Mouse (Mus musculus): Measurements from ENCODE around the gene Tmem167b. TPM values are rescaled to one million over a fixed set of nuclear protein-coding genes. Genes with fewer than 3 reads are reported as not detected.

The Tmem167b gene
- total and polyA plus RNA-seq, 2 experiments, result 2.7 to 25.7 TPM

- no peak for TF ChIP-seq POLR2A (IDR thresholded peaks at IDR 0.05; ENCODE audit: extremely low read depth, insufficient read depth, low read length)
- TF ChIP-seq CTCF (IDR thresholded peaks at IDR 0.05; ENCODE audit: low read depth, low read length), result no peak
- no peak overlapping the region for H3K27ac ChIP-seq (replicated peaks; ENCODE audit: insufficient read depth, low read depth, low read length)
- H3K9ac ChIP-seq (ENCODE audit: low read depth, low read length), result no peak overlapping the region
- H3K79me2 ChIP-seq (ENCODE audit: control insufficient read depth, insufficient read depth, low read length), result no peaks in the 10 kb centered on the region
- DNase-seq (ENCODE audit: extremely low read depth, low read depth, low spot score), result no peak
- H3K36me3 ChIP-seq (ENCODE audit: control insufficient read depth, insufficient read depth, low read length), result no peaks in the 10 kb centered on the region
- WGBS, result 59% methylated on average over 9 of the region's 9 CpGs
- H3K4me3 ChIP-seq (ENCODE audit: insufficient read depth, low read depth, low read length), result no peak overlapping the region
- H3K4me1 ChIP-seq (ENCODE audit: control insufficient read depth, insufficient read depth, low read length), result no peaks in the 10 kb centered on the region
- H3K27me3 ChIP-seq (ENCODE audit: control insufficient read depth, insufficient read depth, low read length), result no peaks in the 10 kb centered on the region
These were observed 51.4 kb downstream of the Tmem167b start for GRCm38 (mm10) chr3:108510716-108511483.

GRCm38 (mm10) chr3:108510156-108510555 is 52.1 kb downstream of the Tmem167b start:
- TF ChIP-seq CTCF (IDR thresholded peaks at IDR 0.05; ENCODE audit: low read depth, low read length) (no peak), POLR2A (IDR thresholded peaks at IDR 0.05; ENCODE audit: extremely low read depth, insufficient read depth, low read length) (no peak)
- Histone ChIP-seq H3K79me2 (ENCODE audit: control insufficient read depth, insufficient read depth, low read length) (no peaks in the 10 kb centered on the region), H3K4me3 (ENCODE audit: insufficient read depth, low read depth, low read length) (no peak overlapping the region), H3K27me3 (ENCODE audit: control insufficient read depth, insufficient read depth, low read length) (no peaks in the 10 kb centered on the region), H3K9ac (ENCODE audit: low read depth, low read length) (no peak overlapping the region), H3K4me1 (ENCODE audit: control insufficient read depth, insufficient read depth, low read length) (no peaks in the 10 kb centered on the region), H3K36me3 (ENCODE audit: control insufficient read depth, insufficient read depth, low read length) (no peaks in the 10 kb centered on the region), H3K27ac (replicated peaks; ENCODE audit: insufficient read depth, low read depth, low read length) (no peak overlapping the region)
- 86% methylated on average over 2 of the region's 2 CpGs for WGBS
- DNase-seq (ENCODE audit: extremely low read depth, low read depth, low spot score), result no peak

GRCm38 (mm10) chr3:108508745-108509474 is 53.4 kb downstream of the Tmem167b start:
- no peaks in the 10 kb centered on the region for H3K79me2 ChIP-seq (ENCODE audit: control insufficient read depth, insufficient read depth, low read length)
- no peak overlapping the region for H3K9ac ChIP-seq (ENCODE audit: low read depth, low read length)
- no peak overlapping the region for H3K4me3 ChIP-seq (ENCODE audit: insufficient read depth, low read depth, low read length)
- no peaks in the 10 kb centered on the region for H3K27me3 ChIP-seq (ENCODE audit: control insufficient read depth, insufficient read depth, low read length)
- TF ChIP-seq CTCF (IDR thresholded peaks at IDR 0.05; ENCODE audit: low read depth, low read length), result no peak
- no peak for TF ChIP-seq POLR2A (IDR thresholded peaks at IDR 0.05; ENCODE audit: extremely low read depth, insufficient read depth, low read length)
- no peak overlapping the region for H3K27ac ChIP-seq (replicated peaks; ENCODE audit: insufficient read depth, low read depth, low read length)
- DNase-seq (ENCODE audit: extremely low read depth, low read depth, low spot score), result no peak
- H3K4me1 ChIP-seq (ENCODE audit: control insufficient read depth, insufficient read depth, low read length), result no peaks in the 10 kb centered on the region
- no peaks in the 10 kb centered on the region for H3K36me3 ChIP-seq (ENCODE audit: control insufficient read depth, insufficient read depth, low read length)
- WGBS, result 92% methylated on average over 4 of the region's 4 CpGs

Other genes starting within 250 kb of the Tmem167b start
- not detected in 2 replicates for gene Mybphl, start 197.6 kb downstream of the Tmem167b start, total RNA-seq (2014; rRNA removed)
- gene Mybphl, start 197.6 kb downstream of the Tmem167b start, polyA plus RNA-seq (2012; rRNA removed), result not detected in 2 replicates
- gene Psrc1, start 178.6 kb downstream of the Tmem167b start, total RNA-seq (2014; rRNA removed), result 0.40 TPM in 1 of 2 replicates, not detected in the other
- gene Psrc1, start 178.6 kb downstream of the Tmem167b start, polyA plus RNA-seq (2012; rRNA removed), result 0.26 and 0.37 TPM in 2 replicates
- gene Celsr2, start 146.9 kb downstream of the Tmem167b start, total RNA-seq (2014; rRNA removed), result 0.18 and 0.47 TPM in 2 replicates
- gene Celsr2, start 146.9 kb downstream of the Tmem167b start, polyA plus RNA-seq (2012; rRNA removed), result 0.60 and 0.61 TPM in 2 replicates
- gene Sars, start 117.3 kb downstream of the Tmem167b start, total RNA-seq (2014; rRNA removed), result 31.3 and 35.5 TPM in 2 replicates
- 21.3 and 24.7 TPM in 2 replicates for gene Sars, start 117.3 kb downstream of the Tmem167b start, polyA plus RNA-seq (2012; rRNA removed)
- not detected in 2 replicates for gene 1700013F07Rik, start 28.3 kb downstream of the Tmem167b start, total RNA-seq (2014; rRNA removed)
- not detected in 2 replicates for gene 1700013F07Rik, start 28.3 kb downstream of the Tmem167b start, polyA plus RNA-seq (2012; rRNA removed)
- 0.55 and 0.60 TPM in 2 replicates for gene 5330417C22Rik, start 25.9 kb downstream of the Tmem167b start, total RNA-seq (2014; rRNA removed)
- gene 5330417C22Rik, start 25.9 kb downstream of the Tmem167b start, polyA plus RNA-seq (2012; rRNA removed), result 0.20 and 0.45 TPM in 2 replicates
- gene Taf13, start 9.2 kb upstream of the Tmem167b start, total RNA-seq (2014; rRNA removed), result 7.3 and 9.9 TPM in 2 replicates
- gene Taf13, start 9.2 kb upstream of the Tmem167b start, polyA plus RNA-seq (2012; rRNA removed), result 2.5 and 3.0 TPM in 2 replicates
- 1.2 and 1.7 TPM in 2 replicates for gene Wdr47, start 28.8 kb upstream of the Tmem167b start, total RNA-seq (2014; rRNA removed)
- gene Wdr47, start 28.8 kb upstream of the Tmem167b start, polyA plus RNA-seq (2012; rRNA removed), result 0.50 and 0.73 TPM in 2 replicates
- 83.4 and 96.9 TPM in 2 replicates for gene Clcc1, start 91.4 kb upstream of the Tmem167b start, total RNA-seq (2014; rRNA removed)
- 43.9 and 50.2 TPM in 2 replicates for gene Clcc1, start 91.4 kb upstream of the Tmem167b start, polyA plus RNA-seq (2012; rRNA removed)
- gene Gpsm2, start 159.8 kb upstream of the Tmem167b start, total RNA-seq (2014; rRNA removed), result 9.9 and 10.9 TPM in 2 replicates
- 2.4 and 2.9 TPM in 2 replicates for gene Gpsm2, start 159.8 kb upstream of the Tmem167b start, polyA plus RNA-seq (2012; rRNA removed)
- gene Aknad1, start 177.2 kb upstream of the Tmem167b start, total RNA-seq (2014; rRNA removed), result not detected in 2 replicates
- not detected in 2 replicates for gene Aknad1, start 177.2 kb upstream of the Tmem167b start, polyA plus RNA-seq (2012; rRNA removed)